Mouse (Mus musculus): ENCODE results near the gene Mocs2. TPM values are rescaled to one million over a fixed set of nuclear protein-coding genes. Genes with fewer than 3 reads are reported as not detected.

The Mocs2 gene
- total RNA-seq (2014; rRNA removed) (114 and 136 TPM in 2 replicates), polyA plus RNA-seq (2012; rRNA removed) (45.1 and 52.6 TPM in 2 replicates)

GRCm38 (mm10) chr13:114817751-114818360 lies at the start of gene Mocs2:
TSS of gene Mocs2 (plus strand) at chr13:114818236.
- peak; percentile 87 for DNase-seq (ENCODE audit: extremely low read depth, low read depth, low spot score)
- H3K27me3 ChIP-seq (ENCODE audit: control insufficient read depth, insufficient read depth, low read length): no peaks in the 10 kb centered on the region
- peaks cover 14% of the 10 kb centered on the region for H3K36me3 ChIP-seq (ENCODE audit: control insufficient read depth, insufficient read depth, low read length)
- TF ChIP-seq POLR2A (IDR thresholded peaks at IDR 0.05; ENCODE audit: extremely low read depth, insufficient read depth, low read length) (peak; percentile 79), CTCF (IDR thresholded peaks at IDR 0.05; ENCODE audit: low read depth, low read length) (0 out of 2 replicates have a peak, but pooled peaks have one; percentile 14)
- peak within 1 kb of the TSS; percentile 98 for H3K27ac ChIP-seq (replicated peaks; ENCODE audit: insufficient read depth, low read depth, low read length)
- H3K79me2 ChIP-seq (ENCODE audit: control insufficient read depth, insufficient read depth, low read length): peaks cover 28% of the 10 kb centered on the region
- peaks cover 11% of the 10 kb centered on the region; the same call in 1 of the 2 replicates for H3K4me1 ChIP-seq (ENCODE audit: control insufficient read depth, insufficient read depth, low read length)
- under 1% methylated on average over 39 of the region's 39 CpGs for WGBS
- peak within 1 kb of the TSS; percentile 85 for H3K4me3 ChIP-seq (ENCODE audit: insufficient read depth, low read depth, low read length)
- peak within 1 kb of the TSS; percentile 94 for H3K9ac ChIP-seq (ENCODE audit: low read depth, low read length)

- Histone ChIP-seq H3K4me3 (ENCODE audit: insufficient read depth, low read depth, low read length) (no peak overlapping the region), H3K4me1 (ENCODE audit: control insufficient read depth, insufficient read depth, low read length) (no peaks in the 10 kb centered on the region), H3K27me3 (ENCODE audit: control insufficient read depth, insufficient read depth, low read length) (no peaks in the 10 kb centered on the region), H3K9ac (ENCODE audit: low read depth, low read length) (no peak overlapping the region), H3K36me3 (ENCODE audit: control insufficient read depth, insufficient read depth, low read length) (no peaks in the 10 kb centered on the region), H3K79me2 (ENCODE audit: control insufficient read depth, insufficient read depth, low read length) (no peaks in the 10 kb centered on the region), H3K27ac (replicated peaks; ENCODE audit: insufficient read depth, low read depth, low read length) (no peak overlapping the region)
- WGBS: 85% methylated on average over 1 of the region's 1 CpGs
- TF ChIP-seq CTCF (IDR thresholded peaks at IDR 0.05; ENCODE audit: low read depth, low read length) (no peak), POLR2A (IDR thresholded peaks at IDR 0.05; ENCODE audit: extremely low read depth, insufficient read depth, low read length) (no peak)
- DNase-seq (ENCODE audit: extremely low read depth, low read depth, low spot score): peak; percentile 22
Observed at GRCm38 (mm10) chr13:114791511-114791910, 26.5 kb upstream of the Mocs2 start.

- H3K4me3 ChIP-seq (ENCODE audit: insufficient read depth, low read depth, low read length): no peak overlapping the region
- H3K79me2 ChIP-seq (ENCODE audit: control insufficient read depth, insufficient read depth, low read length): no peaks in the 10 kb centered on the region
- WGBS: 36% methylated on average over 6 of the region's 6 CpGs
- H3K27ac ChIP-seq (replicated peaks; ENCODE audit: insufficient read depth, low read depth, low read length): no peak overlapping the region
- no peaks in the 10 kb centered on the region for H3K27me3 ChIP-seq (ENCODE audit: control insufficient read depth, insufficient read depth, low read length)
- H3K4me1 ChIP-seq (ENCODE audit: control insufficient read depth, insufficient read depth, low read length): no peaks in the 10 kb centered on the region
- H3K36me3 ChIP-seq (ENCODE audit: control insufficient read depth, insufficient read depth, low read length): no peaks in the 10 kb centered on the region
- H3K9ac ChIP-seq (ENCODE audit: low read depth, low read length): no peak overlapping the region
- peak; percentile 59 for DNase-seq (ENCODE audit: extremely low read depth, low read depth, low spot score)
- TF ChIP-seq POLR2A (IDR thresholded peaks at IDR 0.05; ENCODE audit: extremely low read depth, insufficient read depth, low read length): no peak
- TF ChIP-seq CTCF (IDR thresholded peaks at IDR 0.05; ENCODE audit: low read depth, low read length): peak; percentile 31; the same call in 1 of the 2 replicates
Observed at GRCm38 (mm10) chr13:114793250-114794030, 24.6 kb upstream of the Mocs2 start.

GRCm38 (mm10) chr13:114801857-114802256 lies 16.2 kb upstream of the Mocs2 start:
- WGBS: 24% methylated on average over 3 of the region's 3 CpGs
- H3K4me3 ChIP-seq (ENCODE audit: insufficient read depth, low read depth, low read length): no peak overlapping the region
- peak; percentile 94 for DNase-seq (ENCODE audit: extremely low read depth, low read depth, low spot score)
- peaks cover 14% of the 10 kb centered on the region for H3K4me1 ChIP-seq (ENCODE audit: control insufficient read depth, insufficient read depth, low read length)
- H3K27me3 ChIP-seq (ENCODE audit: control insufficient read depth, insufficient read depth, low read length): no peaks in the 10 kb centered on the region
- TF ChIP-seq CTCF (IDR thresholded peaks at IDR 0.05; ENCODE audit: low read depth, low read length) (no peak), POLR2A (IDR thresholded peaks at IDR 0.05; ENCODE audit: extremely low read depth, insufficient read depth, low read length) (no peak)
- H3K27ac ChIP-seq (replicated peaks; ENCODE audit: insufficient read depth, low read depth, low read length): peak overlapping the region; percentile 81
- H3K79me2 ChIP-seq (ENCODE audit: control insufficient read depth, insufficient read depth, low read length): no peaks in the 10 kb centered on the region
- peak overlapping the region; percentile 31; the same call in 1 of the 2 replicates for H3K9ac ChIP-seq (ENCODE audit: low read depth, low read length)
- no peaks in the 10 kb centered on the region for H3K36me3 ChIP-seq (ENCODE audit: control insufficient read depth, insufficient read depth, low read length)

GRCm38 (mm10) chr13:114802971-114803370 lies 15.1 kb upstream of the Mocs2 start:
- Histone ChIP-seq H3K36me3 (ENCODE audit: control insufficient read depth, insufficient read depth, low read length) (no peaks in the 10 kb centered on the region), H3K27ac (replicated peaks; ENCODE audit: insufficient read depth, low read depth, low read length) (peak overlapping the region; percentile 76), H3K4me3 (ENCODE audit: insufficient read depth, low read depth, low read length) (no peak overlapping the region), H3K27me3 (ENCODE audit: control insufficient read depth, insufficient read depth, low read length) (no peaks in the 10 kb centered on the region), H3K79me2 (ENCODE audit: control insufficient read depth, insufficient read depth, low read length) (no peaks in the 10 kb centered on the region), H3K9ac (ENCODE audit: low read depth, low read length) (no peak overlapping the region), H3K4me1 (ENCODE audit: control insufficient read depth, insufficient read depth, low read length) (peaks cover 14% of the 10 kb centered on the region)
- WGBS: 33% methylated on average over 2 of the region's 2 CpGs
- peak; percentile 70 for DNase-seq (ENCODE audit: extremely low read depth, low read depth, low spot score)
- TF ChIP-seq CTCF (IDR thresholded peaks at IDR 0.05; ENCODE audit: low read depth, low read length) (no peak), POLR2A (IDR thresholded peaks at IDR 0.05; ENCODE audit: extremely low read depth, insufficient read depth, low read length) (no peak)

Measured in liver, adult 2 months (tissue).